Mouse (Mus musculus) hindbrain, embryonic 11.5 days (tissue): ENCODE results near the gene Fgd6. TPM values are rescaled to one million over a fixed set of nuclear protein-coding genes. Genes with fewer than 3 reads are reported as not detected.

Experiments used
- ATAC-seq: fragments of 200-750 bp; cut with Nextera tagmentation; 2 replicates; pipeline ENCODE4 v1.8.0; 2017; ENCODE audit warnings: mild to moderate bottlenecking, moderate TSS enrichment, moderate library complexity; ENCODE audit not compliant: low FRiP score
- DNase-seq: peaks from one replicate; pipeline ENCODE4 v3.0.0-alpha.2; 2015; ENCODE audit warnings: low spot score
- H3K27ac ChIP-seq: fragments of 300-500 bp; sonication (generic); 2 replicates; pipeline ENCODE4 v1.5.1; 2014; ENCODE audit warnings: mild to moderate bottlenecking, low read depth, low read length
- H3K27me3 ChIP-seq: fragments of 300-500 bp; sonication (generic); 2 replicates; pipeline ENCODE4 v1.6.1; 2014; ENCODE audit warnings: mild to moderate bottlenecking, low read length, moderate library complexity, mixed read lengths; ENCODE audit not compliant: control insufficient read depth, insufficient read depth
- H3K36me3 ChIP-seq: fragments of 300-500 bp; sonication (generic); 2 replicates; pipeline ENCODE4 v1.6.1; 2014; ENCODE audit warnings: mild to moderate bottlenecking, low read length, moderate library complexity, mixed read lengths; ENCODE audit not compliant: control insufficient read depth, insufficient read depth
- H3K4me1 ChIP-seq: fragments of 300-500 bp; sonication (generic); replicated peaks from 2 replicates; pipeline ENCODE4 v1.6.1; 2014; ENCODE audit warnings: low read length, mixed read lengths; ENCODE audit not compliant: control insufficient read depth, insufficient read depth
- H3K4me2 ChIP-seq: fragments of 300-500 bp; sonication (generic); replicated peaks from 2 replicates; pipeline ENCODE4 v1.6.1; 2014; ENCODE audit warnings: mild to moderate bottlenecking, low read depth, low read length
- H3K4me3 ChIP-seq: fragments of 300-500 bp; sonication (generic); 2 replicates; pipeline ENCODE4 v1.5.1; 2014; ENCODE audit warnings: low read depth, low read length
- H3K9ac ChIP-seq: fragments of 300-500 bp; sonication (generic); 2 replicates; pipeline ENCODE4 v1.6.1; 2014; ENCODE audit warnings: low read depth, low read length
- H3K9me3 ChIP-seq: fragments of 300-500 bp; sonication (generic); 2 replicates; pipeline ENCODE4 v1.6.1; 2016; ENCODE audit warnings: low read length; ENCODE audit not compliant: control insufficient read depth
- WGBS: fragments of 180-500 bp; shearing (Covaris S2); extraction: QIAGEN DNeasy Blood & Tissue Kit; methylation state at CpG from one replicate; pipeline ENCODE4 v1.1.7; 2014; 5-methylcytosine and 5-hydroxymethylcytosine counted together
- polyA plus RNA-seq: library from polyadenylated mRNA; unstranded; fragments of >200 nt; fragmentation: Nextera tagmentation; extraction: Ambion mirVana; gene quantifications from 2 replicates; pipeline ENCODE4 v1.2.1, GENCODE M21; 2014

Gene Fgd6
- polyA plus RNA-seq, 1 experiment from 2014 or later: 6.7 TPM

DNA sequence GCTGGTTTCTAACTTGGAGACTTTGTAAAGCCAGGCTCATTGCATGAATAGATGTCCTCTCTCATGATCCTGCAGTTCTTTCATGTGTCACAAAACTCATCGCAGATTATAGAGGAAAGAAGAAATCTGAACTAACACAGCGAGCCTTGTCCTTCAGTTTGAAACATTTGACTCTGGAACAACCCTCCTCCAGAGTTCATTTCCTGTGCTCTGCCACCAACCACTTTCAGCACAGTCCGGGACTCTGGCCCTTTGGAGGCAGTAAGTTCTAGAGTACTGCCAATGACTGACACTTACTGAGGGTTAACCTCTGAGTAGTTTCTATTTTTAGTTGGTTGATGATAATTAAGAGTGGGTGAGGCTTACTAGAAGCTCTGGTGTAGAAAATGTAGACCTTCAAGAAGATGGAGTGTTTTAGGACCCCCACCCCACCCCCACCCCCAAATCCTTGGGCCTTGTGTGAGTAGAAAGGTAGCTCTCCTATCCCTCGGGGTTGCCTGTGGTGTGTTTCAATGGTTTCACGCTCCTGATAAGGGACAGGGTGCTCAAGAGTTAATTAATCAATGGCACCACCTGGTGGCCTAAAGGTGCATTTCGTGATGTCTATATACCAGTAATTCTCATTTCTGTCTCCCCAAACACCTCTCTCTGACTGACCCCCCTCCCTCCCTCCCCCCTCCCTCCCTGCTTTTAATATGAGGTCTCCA is 80.2 kb downstream of the Fgd6 start:
- no peak overlapping the region for H3K4me2 ChIP-seq
- DNase-seq (peak; percentile 87), ATAC-seq (peak; percentile 66; the same call in 1 of the 2 replicates)
- H3K9me3 ChIP-seq: no peaks in the 10 kb centered on the region
- no peak overlapping the region for H3K4me3 ChIP-seq
- H3K4me1 ChIP-seq: no peaks in the 10 kb centered on the region
- H3K9ac ChIP-seq: no peak overlapping the region
- no peak overlapping the region for H3K27ac ChIP-seq
- H3K36me3 ChIP-seq: no peaks in the 10 kb centered on the region
- 40% methylated on average over 6 of the region's 6 CpGs for WGBS
- no peaks in the 10 kb centered on the region for H3K27me3 ChIP-seq

- no peak overlapping the region for H3K4me3 ChIP-seq
- H3K27ac ChIP-seq: no peak overlapping the region
- H3K4me2 ChIP-seq: no peak overlapping the region
- H3K4me1 ChIP-seq: no peaks in the 10 kb centered on the region
- no peaks in the 10 kb centered on the region for H3K9me3 ChIP-seq
- DNase-seq (no peak), ATAC-seq (no peak)
- WGBS: 88% methylated on average over 12 of the region's 12 CpGs
- H3K36me3 ChIP-seq: no peaks in the 10 kb centered on the region
- no peak overlapping the region for H3K9ac ChIP-seq
- no peaks in the 10 kb centered on the region for H3K27me3 ChIP-seq
Observed at GRCm38 (mm10) chr10:94116781-94117340, 81.1 kb downstream of the Fgd6 start.

GRCm38 (mm10) chr10:94117916-94118315 is 82.1 kb downstream of the Fgd6 start:
- H3K9ac ChIP-seq: no peak overlapping the region
- H3K9me3 ChIP-seq: no peaks in the 10 kb centered on the region
- no peak overlapping the region for H3K27ac ChIP-seq
- no peak for ATAC-seq
- no peak overlapping the region for H3K4me2 ChIP-seq
- 91% methylated on average over 3 of the region's 3 CpGs for WGBS
- no peaks in the 10 kb centered on the region for H3K4me1 ChIP-seq
- no peak overlapping the region for H3K4me3 ChIP-seq
- H3K36me3 ChIP-seq: no peaks in the 10 kb centered on the region
- H3K27me3 ChIP-seq: no peaks in the 10 kb centered on the region
- DNase-seq: no peak

DNA sequence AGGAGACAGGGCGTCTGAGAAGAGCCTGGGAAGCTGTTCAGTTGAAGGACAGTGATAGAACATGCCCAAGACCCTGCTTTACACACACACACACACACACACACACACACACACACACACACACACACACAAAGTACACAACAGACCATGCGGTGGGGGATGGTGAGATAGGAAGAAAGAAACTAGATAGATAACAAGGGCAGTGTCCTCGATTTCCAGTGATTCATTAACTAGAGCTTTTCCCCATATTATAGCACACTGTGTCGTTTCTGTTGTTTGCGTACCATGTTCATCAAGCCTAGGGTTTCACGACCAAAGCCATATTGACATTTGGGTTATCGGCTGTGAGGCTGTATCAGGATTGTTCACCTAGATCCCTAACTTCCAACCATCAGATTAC is 83.2 kb downstream of the Fgd6 start:
- Histone ChIP-seq H3K4me1 (no peaks in the 10 kb centered on the region), H3K4me3 (no peak overlapping the region), H3K36me3 (no peaks in the 10 kb centered on the region), H3K27me3 (no peaks in the 10 kb centered on the region), H3K4me2 (no peak overlapping the region), H3K27ac (no peak overlapping the region), H3K9ac (no peak overlapping the region), H3K9me3 (no peaks in the 10 kb centered on the region)
- DNase-seq (no peak), ATAC-seq (no peak)
- 93% methylated on average over 7 of the region's 7 CpGs for WGBS

GRCm38 (mm10) chr10:94120676-94121075 is 84.9 kb downstream of the Fgd6 start:
- H3K36me3 ChIP-seq: no peaks in the 10 kb centered on the region
- 89% methylated on average over 9 of the region's 9 CpGs for WGBS
- H3K9me3 ChIP-seq: no peaks in the 10 kb centered on the region
- no peak overlapping the region for H3K4me3 ChIP-seq
- no peaks in the 10 kb centered on the region for H3K4me1 ChIP-seq
- H3K4me2 ChIP-seq: no peak overlapping the region
- ATAC-seq (no peak), DNase-seq (no peak)
- H3K9ac ChIP-seq: no peak overlapping the region
- no peaks in the 10 kb centered on the region for H3K27me3 ChIP-seq
- H3K27ac ChIP-seq: no peak overlapping the region

DNA sequence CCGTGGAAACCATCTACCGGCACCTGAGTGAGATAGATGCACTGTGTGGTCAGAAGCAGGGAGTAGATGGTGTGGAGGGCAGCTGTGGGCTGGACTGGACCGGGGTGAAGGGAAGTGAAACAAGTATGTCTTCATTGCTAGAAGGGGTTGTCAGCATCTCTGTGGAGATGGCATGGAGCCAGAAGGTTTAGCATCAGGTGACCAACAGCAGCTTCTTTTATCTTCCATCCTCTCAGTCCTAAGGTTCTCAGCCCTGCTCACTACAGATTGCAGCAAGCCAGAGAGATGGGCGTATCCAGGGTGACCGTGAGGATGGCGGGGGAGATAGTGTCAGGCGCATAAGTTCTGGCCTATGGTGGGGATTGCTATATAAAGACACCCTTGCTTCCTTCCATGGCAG is 86.8 kb downstream of the Fgd6 start:
- no peak for DNase-seq
- WGBS: 94% methylated on average over 7 of the region's 7 CpGs
- H3K36me3 ChIP-seq: no peaks in the 10 kb centered on the region
- H3K4me1 ChIP-seq: no peaks in the 10 kb centered on the region
- H3K4me3 ChIP-seq: no peak overlapping the region
- H3K4me2 ChIP-seq: no peak overlapping the region
- H3K27me3 ChIP-seq: no peaks in the 10 kb centered on the region
- H3K9me3 ChIP-seq: no peaks in the 10 kb centered on the region
- no peak overlapping the region for H3K27ac ChIP-seq
- no peak overlapping the region for H3K9ac ChIP-seq
- no peak for ATAC-seq

GRCm38 (mm10) chr10:94123581-94123980 is 87.8 kb downstream of the Fgd6 start:
- 91% methylated on average over 5 of the region's 5 CpGs for WGBS

GRCm38 (mm10) chr10:94124376-94124775 is 88.6 kb downstream of the Fgd6 start:
- Histone ChIP-seq H3K27me3 (no peaks in the 10 kb centered on the region), H3K27ac (no peak overlapping the region), H3K9ac (no peak overlapping the region), H3K4me2 (no peak overlapping the region), H3K36me3 (no peaks in the 10 kb centered on the region), H3K4me3 (no peak overlapping the region), H3K9me3 (no peaks in the 10 kb centered on the region), H3K4me1 (no peaks in the 10 kb centered on the region)
- ATAC-seq (no peak), DNase-seq (peak; percentile 35)
- 78% methylated on average over 5 of the region's 5 CpGs for WGBS

More at GRCm38 (mm10) chr10:94123581-94123980, 87.8 kb downstream of the Fgd6 start:
- Histone ChIP-seq H3K27ac (no peak overlapping the region), H3K9me3 (no peaks in the 10 kb centered on the region), H3K36me3 (no peaks in the 10 kb centered on the region), H3K4me1 (no peaks in the 10 kb centered on the region), H3K27me3 (no peaks in the 10 kb centered on the region), H3K9ac (no peak overlapping the region), H3K4me3 (no peak overlapping the region), H3K4me2 (no peak overlapping the region)
- ATAC-seq (no peak), DNase-seq (no peak)

DNA sequence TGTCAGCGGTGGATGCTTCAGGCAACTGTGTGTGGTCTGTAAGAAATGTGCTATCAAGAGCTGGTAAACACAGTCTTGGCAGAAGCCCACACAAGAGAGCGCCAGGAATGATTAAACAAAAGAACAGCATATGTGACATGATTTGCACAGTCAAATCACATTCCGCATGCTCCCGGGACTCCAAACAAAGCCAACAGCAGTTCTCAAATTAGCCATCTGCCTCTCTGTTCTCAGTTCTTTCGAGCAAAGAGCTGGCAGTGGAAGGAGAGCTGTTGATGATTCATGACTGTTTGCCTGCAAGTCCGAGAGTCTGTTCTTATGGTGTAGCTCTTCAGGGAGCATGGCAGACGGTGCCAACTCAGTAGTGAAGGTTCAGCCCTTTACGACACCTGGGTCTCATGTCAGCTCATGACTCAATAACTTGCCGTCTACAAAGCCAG is 93.9 kb downstream of the Fgd6 start:
- 0 out of 2 replicates have a peak overlapping the region, but pooled peaks have one; percentile 24 for H3K27ac ChIP-seq
- no peaks in the 10 kb centered on the region; the same call in 1 of the 2 replicates for H3K4me1 ChIP-seq
- H3K4me2 ChIP-seq: no peak overlapping the region
- DNase-seq: peak; percentile 34
- no peaks in the 10 kb centered on the region for H3K36me3 ChIP-seq
- H3K4me3 ChIP-seq: no peak overlapping the region
- no peaks in the 10 kb centered on the region for H3K27me3 ChIP-seq
- ATAC-seq: peak; percentile 60
- H3K9ac ChIP-seq: no peak overlapping the region
- H3K9me3 ChIP-seq: no peaks in the 10 kb centered on the region
- 55% methylated on average over 9 of the region's 9 CpGs for WGBS
